Mouse (Mus musculus): ENCODE results near the gene Cuedc1.

Cuedc1 gene

DNA sequence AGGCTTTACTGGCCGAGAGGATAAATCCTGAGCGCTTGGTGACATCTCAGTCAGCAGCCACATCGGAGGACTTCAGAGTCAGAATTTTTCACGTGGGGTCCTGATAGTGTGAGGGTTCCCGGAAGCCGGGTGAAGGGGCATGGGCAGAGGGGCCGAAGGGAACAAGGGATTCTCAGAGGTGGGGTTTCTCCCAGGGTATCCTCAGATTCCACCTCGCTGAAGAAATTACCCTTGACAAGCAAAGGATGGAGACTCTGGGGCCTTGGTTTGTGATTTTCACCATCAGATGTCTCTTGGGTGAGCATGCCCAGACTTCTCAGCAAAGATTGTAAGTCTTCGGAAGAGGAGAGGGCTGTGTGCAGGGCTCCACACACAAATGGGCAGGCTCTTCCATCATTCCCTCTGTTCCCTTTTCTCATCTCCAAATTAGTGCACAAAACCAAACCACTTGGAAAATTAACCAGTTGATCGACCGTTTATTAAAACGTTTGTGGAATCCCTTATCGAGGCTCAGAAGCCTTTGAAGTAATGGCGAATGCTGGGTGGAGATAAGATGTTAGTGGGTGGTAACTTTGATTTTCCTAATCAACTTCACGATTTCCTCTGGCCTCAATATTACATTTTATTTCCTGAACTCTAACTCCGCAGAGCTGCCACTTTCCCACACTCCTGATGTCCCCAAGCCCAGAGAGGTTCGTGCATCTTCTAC, at the start of gene Cuedc1:
TSS of gene Cuedc1 (plus strand) at position 38 of the 709 bp plus-strand sequence.
- no peak for DNase-seq (ENCODE audit: low read depth)

DNA sequence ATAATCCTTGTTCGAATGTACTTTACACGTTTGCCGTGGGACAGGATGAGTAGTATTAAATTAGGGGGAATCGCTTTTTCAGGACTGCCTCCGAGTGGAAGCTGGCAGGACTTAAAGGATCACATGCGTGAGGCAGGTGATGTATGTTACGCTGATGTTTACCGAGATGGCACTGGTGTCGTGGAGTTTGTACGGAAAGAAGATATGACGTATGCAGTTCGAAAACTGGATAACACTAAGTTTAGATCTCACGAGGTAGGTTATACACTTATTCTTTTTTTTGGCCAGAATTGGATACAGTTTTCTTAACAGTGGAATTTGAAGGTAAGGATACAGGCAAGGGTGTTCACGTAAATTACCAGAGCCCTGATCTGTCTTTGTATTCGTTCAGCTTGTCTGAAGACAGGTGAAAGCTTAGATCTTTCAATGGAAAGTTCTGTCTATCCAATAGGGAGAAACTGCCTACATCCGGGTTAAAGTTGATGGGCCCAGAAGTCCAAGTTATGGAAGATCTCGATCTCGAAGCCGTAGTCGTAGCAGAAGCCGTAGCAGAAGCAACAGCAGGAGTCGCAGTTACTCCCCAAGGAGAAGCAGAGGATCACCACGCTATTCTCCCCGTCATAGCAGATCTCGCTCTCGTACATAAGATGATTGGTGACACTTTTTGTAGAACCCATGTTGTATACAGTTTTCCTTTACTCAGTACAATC, 48.7 kb upstream of the Cuedc1 start:
- peak; percentile 79 for DNase-seq (ENCODE audit: low read depth)

DNA sequence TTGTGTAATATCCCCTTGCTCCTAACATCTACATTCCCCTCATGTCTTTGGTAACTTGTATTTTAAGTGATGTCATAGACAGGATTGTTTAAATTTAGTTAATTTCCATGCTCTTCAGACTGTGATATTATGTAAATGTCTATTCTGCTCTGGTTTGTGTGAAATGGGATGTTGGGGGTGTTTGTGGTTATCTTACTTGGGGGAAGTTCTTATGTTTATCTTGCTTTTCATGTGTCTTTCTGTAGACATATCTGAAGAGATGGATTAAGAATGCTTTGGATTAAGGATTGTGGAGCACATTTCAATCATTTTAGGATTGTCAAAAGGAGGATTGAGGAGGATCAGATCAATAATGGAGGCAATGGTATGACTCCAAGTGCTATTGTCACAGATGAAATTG, 48.1 kb upstream of the Cuedc1 start:
- DNase-seq (ENCODE audit: low read depth): no peak

DNA sequence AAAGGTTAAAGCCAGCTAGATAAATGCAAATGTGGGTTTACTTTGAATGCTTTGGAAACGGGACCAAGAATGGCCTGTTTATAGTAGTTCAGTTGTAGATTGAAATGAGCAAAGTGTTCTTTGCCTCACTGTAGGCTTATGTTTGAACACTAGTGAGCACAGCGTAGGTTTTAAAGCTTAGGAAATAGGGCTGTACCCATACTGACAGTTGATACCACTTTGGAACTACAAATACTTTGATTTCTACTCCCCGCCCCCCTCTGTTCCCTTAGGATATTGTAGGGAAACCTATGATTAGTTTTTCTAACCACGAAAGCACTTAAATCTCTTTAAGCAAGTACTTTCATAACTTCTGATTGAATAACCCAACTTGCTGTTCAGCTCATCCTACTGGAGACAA, 45.2 kb upstream of the Cuedc1 start:
- peak; percentile 26 for DNase-seq (ENCODE audit: low read depth)

DNA sequence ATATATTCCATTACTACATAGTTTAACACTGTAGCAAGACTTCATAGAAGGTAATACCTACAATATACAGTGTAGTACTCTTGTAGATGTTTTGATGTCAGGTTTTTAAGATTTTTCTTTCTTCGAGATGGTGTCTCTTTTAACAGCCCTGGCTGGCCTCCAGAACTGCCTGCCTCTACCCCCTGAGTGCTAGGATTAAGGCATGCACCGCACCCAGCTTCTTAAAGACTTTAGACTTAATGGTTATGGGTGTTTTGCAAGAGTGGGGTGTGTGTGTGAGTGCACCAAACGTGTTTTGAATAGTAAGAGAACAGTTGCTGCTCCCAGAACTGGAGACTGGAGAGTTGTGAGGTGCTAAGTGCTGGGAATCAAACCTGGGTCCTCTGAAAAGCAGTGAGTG, 44.0 kb upstream of the Cuedc1 start:
- DNase-seq (ENCODE audit: low read depth): no peak

DNA sequence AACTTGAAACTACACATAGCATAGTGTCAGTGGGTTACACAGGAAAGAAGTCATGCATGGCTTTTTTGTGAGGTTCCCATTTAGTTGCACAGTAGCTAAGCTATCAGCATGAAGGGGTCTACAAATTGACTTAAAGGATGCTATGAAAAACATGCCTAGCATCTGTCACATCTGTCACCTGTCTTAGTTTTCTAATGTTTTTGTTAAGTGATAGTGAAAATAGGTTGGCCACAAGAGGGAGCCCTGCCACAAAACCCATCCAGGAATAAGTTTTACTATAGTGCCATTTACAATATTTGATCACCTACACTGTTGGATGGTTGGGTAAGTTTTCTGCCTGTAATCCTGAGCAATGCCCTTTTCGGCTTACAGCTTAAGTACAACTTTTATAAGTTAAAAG, 43.3 kb upstream of the Cuedc1 start:
- DNase-seq (ENCODE audit: low read depth): peak; percentile 86

DNA sequence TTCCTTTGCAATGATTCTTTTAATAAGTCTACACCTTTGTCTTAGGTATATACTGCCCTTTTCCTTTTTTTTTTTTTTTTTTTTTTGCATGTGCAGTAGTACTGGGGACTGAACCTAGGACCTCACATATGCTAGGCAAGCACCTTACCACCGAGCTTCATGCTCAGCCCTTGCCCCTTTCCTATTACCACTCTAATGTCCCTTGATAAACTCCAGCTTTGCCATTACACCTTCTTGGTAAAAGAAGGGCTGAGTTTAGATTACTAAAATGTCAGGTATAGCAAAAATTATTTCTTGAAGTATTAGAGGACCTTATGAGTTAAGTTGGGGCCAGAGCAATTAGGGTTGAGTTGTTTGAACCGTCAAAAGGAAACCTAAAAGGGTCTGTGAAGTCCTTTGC, 42.1 kb upstream of the Cuedc1 start:
- peak; percentile 9 for DNase-seq (ENCODE audit: low read depth)

DNA sequence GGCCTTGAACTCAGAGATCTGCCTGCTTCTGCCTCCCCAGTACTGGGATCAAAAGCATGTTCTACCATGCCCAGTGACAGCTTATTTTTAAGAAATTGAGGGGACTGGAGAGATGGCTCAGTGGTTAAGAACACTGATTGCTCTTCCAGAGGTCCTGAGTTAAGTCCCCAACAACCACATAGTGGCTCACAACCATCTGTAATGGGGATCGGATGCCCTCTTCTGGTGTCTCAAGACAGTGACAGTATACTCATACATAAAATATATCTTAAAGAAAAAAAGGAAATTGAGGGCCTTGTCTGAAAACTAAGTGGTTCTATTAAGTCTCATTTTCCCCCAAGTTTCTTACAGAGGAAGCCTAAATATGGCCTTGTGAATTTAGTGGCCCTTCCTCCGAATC, 40.1 kb upstream of the Cuedc1 start:
- DNase-seq (ENCODE audit: low read depth): no peak

DNA sequence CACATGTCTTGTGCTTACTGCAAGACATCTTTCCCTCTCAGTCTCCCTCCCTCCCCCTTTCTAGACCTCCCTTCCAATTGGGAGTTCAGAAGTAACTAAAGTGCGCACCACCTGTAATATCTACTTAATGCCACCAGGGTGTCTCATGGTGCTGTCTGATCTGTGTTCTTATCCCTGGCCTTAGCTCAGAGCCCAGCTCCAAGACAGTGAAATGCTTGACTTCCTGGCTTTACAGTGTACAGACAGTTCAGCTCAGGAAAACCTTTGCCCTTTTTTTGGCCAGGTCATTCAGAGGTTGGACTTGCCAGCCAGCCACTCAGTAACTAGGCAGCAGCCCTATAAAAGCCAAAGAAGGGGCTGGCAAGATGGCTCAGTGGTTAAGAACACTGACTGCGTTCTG, 38.7 kb upstream of the Cuedc1 start:
- DNase-seq (ENCODE audit: low read depth): peak; percentile 81

DNA sequence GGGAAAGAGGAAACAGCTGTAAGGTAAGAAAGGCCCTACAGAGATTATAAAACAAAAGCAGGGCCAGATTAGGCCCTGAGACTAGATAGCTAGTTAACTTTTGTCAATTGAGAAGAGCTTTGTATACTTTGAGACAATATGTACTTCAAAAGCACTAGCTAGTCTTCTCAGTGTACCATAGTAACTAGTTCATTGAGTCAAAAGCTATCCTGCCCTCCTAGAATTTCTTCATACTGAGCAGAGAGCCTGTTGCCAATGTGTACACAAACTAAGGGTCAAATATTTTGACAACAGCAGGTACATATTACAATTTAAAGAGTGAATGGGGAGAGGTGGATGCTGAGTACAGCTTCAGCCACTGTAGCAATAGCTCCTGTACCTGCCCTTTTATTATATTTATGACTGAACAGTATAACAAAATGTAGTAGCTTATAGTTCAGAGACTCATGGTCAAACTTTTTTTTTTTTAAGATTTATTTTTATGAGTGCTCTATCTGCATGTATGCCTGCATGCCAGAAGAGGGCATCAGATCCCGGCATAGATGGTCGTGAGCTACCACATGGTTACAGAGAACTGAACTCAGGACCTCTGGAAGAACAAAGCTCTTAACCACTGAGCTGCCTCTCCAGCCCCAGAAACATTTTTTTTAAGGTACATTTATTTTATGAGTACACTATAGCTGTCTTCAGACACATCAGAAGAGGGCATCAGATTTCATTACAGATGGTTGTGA, 35.8 kb upstream of the Cuedc1 start:
- DNase-seq (ENCODE audit: low read depth): peak; percentile 63

DNA sequence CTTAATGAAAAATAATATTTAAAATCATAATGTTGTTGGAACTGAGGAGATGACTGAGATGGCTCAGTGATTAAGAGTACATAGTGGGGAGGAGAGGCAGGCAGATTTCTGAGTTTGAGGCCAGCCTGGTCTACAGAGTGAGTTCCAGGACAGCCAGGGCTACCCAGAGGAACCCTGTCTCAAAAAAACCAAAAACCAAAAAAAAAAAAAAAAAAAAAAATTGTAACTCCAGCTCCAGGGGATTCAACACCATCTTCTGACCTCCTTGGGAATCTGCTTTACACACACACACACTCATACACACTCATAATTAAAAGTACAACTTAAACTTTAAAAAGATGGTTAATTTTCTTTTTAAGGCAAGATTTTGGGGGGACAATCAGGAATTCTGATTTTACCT, 32.1 kb upstream of the Cuedc1 start:
- no peak for DNase-seq (ENCODE audit: low read depth)

DNA sequence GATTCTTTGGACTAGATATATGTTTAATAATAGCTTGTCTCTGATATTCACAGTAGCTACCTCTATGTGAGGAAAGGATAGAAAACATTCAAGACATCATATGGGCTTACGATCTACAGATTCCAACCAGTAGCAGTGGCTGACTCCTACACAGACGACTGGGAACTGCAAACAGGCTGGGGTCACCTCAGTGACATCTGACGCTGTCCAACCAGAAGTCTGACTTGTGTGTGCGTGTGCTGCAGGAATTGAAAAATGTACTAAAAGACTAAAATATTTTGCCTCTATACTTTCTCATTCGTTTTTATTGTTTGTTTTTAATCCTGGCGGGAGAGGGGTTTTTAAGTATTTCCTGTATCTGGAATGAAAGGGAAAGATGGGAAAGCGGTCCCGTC, 30.7 kb upstream of the Cuedc1 start:
- DNase-seq (ENCODE audit: low read depth): peak; percentile 46

DNA sequence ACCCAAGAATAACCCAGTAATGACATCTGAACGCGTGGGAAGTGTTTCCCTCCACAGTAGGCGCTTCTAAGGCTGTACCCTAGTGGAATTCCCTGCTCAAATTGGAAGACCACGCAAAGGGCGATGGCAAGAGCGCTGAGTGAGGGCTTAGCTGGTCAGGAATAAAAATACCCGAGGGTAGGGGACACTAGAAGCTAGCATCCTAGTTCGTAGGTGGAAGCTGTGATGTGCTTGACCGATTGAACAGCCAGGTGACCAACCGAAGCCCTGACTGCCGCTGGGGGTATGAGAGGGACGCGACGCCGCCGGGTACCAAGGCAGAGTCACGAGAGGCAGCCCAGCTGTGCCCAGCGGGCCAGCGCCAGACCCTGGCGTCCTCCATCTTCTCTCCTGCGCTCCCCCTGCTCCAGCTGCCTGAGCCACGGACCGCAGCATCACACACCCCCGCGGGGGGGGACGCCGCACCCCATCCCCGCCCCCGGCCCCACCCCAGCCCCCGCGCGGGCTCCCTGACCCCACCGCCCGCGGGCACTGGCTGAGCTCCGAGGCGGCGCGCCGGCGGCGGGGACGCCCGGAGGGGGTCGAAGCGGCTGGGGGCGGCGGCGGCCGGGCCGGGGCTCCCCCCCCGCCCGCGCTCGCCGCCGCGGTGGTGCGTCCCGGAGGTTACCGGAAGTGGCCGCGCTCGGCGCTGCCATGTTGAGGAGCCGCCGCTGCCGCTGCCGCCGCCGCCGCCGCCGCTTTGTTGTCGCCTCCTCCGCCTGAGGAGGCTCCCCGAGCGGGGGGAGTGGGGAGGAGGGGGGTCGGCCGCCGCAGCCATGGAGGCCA, 30.1 kb upstream of the Cuedc1 start, which contains the start of gene Vezf1:
TSS of gene Vezf1 (plus strand) at position 694 of the 825 bp plus-strand sequence.
- DNase-seq (ENCODE audit: low read depth): peak; percentile 85

DNA sequence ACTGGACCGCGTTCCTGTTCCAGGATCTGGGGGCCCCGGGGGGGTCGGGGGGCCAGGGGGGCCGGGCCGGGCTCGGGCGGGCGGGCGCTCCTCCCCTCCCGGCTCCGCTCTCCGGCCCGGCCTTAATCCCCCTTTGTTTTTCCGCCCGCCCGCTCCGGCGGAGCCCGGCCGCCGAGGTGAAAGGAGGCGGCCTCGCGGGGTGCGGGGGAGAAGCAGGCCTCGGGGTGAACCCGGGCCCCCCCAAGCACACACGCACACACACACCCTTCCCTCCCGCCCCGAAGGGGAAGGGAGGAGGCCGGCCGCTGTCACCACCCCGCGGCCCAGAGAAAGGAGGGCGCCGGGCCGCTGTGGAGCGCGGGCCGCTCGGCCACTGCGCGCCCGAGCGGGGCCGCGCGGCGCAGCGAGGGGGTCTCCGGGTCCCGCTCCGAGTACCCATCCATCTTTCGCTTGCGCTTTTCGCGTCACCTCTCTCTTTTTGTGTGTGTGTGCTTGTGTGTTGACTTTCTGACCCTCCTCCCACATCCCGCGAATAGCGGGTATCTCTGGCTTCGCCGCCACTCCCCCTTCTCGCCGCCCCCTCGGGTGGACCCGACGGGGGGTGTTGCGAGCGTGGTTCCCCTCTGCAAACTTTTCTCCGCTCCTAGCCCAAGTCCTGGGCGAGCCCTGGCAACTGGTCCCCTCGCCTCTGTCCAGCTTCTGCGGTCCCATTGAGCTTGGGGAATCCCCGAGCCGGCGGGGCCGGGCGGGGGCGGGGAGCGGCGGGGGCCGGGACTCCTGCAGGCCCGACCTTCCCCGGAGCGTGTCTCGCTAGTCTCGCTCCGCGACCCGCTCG, 29.2 kb upstream of the Cuedc1 start:
- DNase-seq (ENCODE audit: low read depth): peak; percentile 70

DNA sequence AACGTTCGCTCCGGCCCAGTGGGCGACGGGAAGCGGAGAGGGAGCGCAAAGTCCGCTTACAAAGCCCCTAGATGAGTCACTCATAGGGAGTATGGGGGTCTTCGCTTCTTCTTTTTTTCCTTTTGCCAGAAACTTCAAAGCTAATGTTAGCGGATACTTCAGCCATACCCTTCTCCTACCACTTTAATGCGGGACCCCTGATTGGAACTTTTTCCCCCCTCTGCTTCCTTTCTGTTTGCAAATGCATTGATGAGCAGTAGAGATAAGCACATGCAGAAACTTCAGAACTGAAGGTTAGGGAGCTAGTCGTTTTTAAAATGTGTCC, 28.6 kb upstream of the Cuedc1 start:
- DNase-seq (ENCODE audit: low read depth): no peak

DNA sequence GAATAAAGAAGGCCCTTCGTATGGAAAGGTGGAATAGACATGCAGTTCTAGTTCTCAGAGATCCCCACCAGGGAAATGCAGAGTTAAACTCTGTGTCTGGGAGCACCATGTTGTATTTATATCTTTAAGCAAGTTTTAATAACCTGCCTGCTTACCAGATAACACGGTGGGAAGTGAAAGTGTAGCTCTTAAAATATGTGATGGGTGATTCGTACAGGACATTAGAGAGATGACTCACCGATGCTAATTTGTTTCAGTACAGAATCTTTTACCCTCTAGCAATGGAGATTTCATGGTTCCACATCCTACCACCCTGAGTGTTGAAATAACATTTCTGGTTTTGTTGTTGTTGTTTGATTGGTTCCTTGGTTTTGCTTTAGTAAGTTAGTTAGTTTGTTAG, 27.5 kb upstream of the Cuedc1 start:
- DNase-seq (ENCODE audit: low read depth): no peak

DNA sequence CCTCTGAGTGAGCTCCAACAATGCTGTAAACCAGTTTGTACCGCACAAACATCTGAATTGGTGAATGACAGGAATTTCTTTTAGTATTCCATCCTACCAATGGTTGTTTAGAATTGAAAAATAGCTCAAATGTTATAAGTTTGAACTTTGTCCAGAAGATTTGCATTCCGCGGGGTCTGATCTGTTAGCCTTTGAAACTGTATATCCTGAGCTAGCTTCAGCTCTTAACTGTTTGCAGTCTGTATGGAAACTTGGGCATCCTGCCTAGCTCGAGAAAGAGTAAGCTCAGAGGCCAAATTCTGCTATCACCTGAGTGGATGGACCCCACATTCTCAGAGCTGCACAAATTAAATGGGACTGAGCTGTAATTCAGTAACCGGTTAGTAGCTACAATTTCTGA, 26.7 kb upstream of the Cuedc1 start:
- DNase-seq (ENCODE audit: low read depth): no peak

DNA sequence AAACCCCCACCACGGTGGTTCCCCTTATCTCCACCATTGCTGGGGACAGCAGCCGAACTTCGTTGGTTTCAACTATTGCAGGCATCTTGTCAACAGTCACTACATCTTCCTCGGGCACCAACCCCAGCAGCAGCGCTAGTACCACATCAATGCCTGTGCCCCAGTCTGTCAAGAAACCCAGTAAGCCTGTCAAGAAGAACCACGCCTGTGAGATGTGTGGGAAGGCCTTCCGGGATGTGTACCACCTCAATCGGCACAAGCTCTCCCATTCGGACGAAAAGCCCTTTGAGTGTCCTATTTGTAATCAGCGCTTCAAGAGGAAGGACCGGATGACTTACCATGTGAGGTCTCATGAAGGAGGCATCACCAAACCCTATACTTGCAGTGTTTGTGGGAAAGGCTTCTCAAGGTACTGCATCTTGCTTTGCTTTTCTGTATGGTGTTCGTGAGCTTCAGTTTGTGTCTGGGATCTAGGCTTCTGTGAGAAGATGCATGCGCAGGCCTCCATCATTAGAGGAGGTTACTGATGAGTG, 24.4 kb upstream of the Cuedc1 start:
- DNase-seq (ENCODE audit: low read depth): peak; percentile 81

DNA sequence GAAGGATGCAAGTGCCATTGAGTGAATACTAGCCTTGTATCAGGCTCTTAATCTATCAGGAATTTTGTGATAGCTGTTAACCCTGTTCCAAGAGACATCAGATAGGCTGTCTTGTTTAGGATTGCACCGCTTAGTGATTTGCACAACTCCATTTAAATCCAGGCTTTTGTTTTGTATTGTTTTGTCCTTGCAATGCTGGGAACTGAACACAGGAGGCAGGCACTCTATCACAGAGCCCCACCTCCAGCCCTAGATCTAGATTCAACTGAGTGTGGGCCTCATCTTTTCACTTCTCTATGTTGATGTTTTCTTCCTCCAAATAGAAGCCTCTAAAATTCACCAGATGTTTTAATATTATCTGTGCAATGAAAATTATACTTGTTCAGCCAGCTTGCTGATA, 22.2 kb upstream of the Cuedc1 start:
- no peak for DNase-seq (ENCODE audit: low read depth)

DNA sequence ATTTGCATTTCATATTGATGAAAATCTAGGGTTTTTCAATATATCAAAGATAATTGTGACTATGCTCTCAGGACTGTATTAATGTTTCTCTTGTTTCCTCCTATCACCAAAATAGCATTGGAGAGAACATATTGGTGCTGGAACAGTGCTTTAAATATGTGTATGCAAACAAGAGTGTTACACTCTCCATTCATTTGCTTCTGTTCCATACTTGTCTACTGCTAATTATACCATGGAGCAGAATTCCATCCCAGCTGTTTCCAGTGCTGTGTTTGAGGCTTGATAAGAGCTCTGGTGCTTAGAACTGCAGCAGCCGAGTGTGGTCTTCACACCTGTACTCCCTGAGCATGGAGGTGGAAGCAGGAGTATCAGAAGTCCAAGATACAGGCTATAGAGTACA, 21.5 kb upstream of the Cuedc1 start:
- DNase-seq (ENCODE audit: low read depth): no peak

DNA sequence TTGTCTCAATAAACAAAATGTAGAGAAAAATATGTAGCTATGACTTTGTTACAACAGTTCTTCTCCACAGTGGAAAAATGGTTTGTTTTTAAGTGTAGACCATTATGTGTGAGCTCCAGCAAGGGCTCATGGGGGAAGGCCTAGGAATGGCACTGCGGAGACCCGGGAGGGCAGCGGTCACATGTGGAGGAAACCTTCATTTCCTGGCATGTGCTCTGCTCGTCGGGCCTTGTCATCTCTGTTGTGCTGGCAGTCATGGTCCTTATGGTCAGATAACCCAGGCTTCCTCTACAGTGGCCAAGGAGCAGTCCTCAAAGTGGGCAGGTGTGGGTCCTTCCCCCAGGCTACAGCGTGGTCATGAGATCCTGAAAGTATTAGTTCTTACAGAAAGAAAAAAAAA, 14.2 kb upstream of the Cuedc1 start:
- no peak for DNase-seq (ENCODE audit: low read depth)

Data from naive thymus-derived CD4-positive, alpha-beta T cell, adult 2 months (primary cell).